Mouse (Mus musculus) granulocyte monocyte progenitor cell, adult 5-6 weeks (primary cell): ENCODE measurements at regions not wholly inside any gene's neighbourhood (a gene's known extent, or its start where the extent isn't known, plus 50 kb on each side); places are given as distances from the start of the nearest gene placed in this dataset.
A peak's percentile ranks its signal among the peaks of the same experiment; 100 is the strongest.

ENCODE experiments used
- ATAC-seq: replicated peaks from 2 replicates; pipeline ENCODE4 v1.8.0; 2016; ENCODE audit warnings: mild to moderate bottlenecking, moderate TSS enrichment, inconsistent platforms; ENCODE audit not compliant: poor library complexity, severe bottlenecking

GRCm38 (mm10) chr12:77575046-77575445, 337.1 kb downstream of the Fut8 start:
- ATAC-seq: no peak

- no peak for ATAC-seq
Measured at GRCm38 (mm10) chr12:77588297-77588696, 350.4 kb downstream of the Fut8 start.

- no peak for ATAC-seq
Measured at GRCm38 (mm10) chr12:77589416-77589815, 351.5 kb downstream of the Fut8 start.

GRCm38 (mm10) chr12:77594092-77594491, 356.2 kb downstream of the Fut8 start:
- ATAC-seq: no peak

GRCm38 (mm10) chr12:77594657-77595056, 356.7 kb downstream of the Fut8 start:
- ATAC-seq: no peak

- no peak for ATAC-seq
Measured at GRCm38 (mm10) chr12:77595821-77596220, 357.9 kb downstream of the Fut8 start.

- ATAC-seq: no peak
Measured at GRCm38 (mm10) chr12:77596676-77597075, 358.8 kb downstream of the Fut8 start.

GRCm38 (mm10) chr12:77597627-77598333, 359.9 kb downstream of the Fut8 start:
- no peak for ATAC-seq

GRCm38 (mm10) chr12:77598334-77598715, 360.4 kb downstream of the Fut8 start:
- ATAC-seq: no peak

- no peak for ATAC-seq
Measured at GRCm38 (mm10) chr12:77599391-77599790, 361.5 kb downstream of the Fut8 start.

GRCm38 (mm10) chr12:77603832-77604501, 366.0 kb downstream of the Fut8 start:
- ATAC-seq: no peak

GRCm38 (mm10) chr12:77617552-77617951, 379.6 kb downstream of the Fut8 start:
- no peak for ATAC-seq

- ATAC-seq: no peak
Measured at GRCm38 (mm10) chr12:77622243-77622642, 384.3 kb downstream of the Fut8 start.

GRCm38 (mm10) chr12:77624323-77624722, 386.4 kb downstream of the Fut8 start:
- peak; percentile 35; the same call in 1 of the 2 replicates for ATAC-seq

GRCm38 (mm10) chr12:77628358-77628850, 390.5 kb downstream of the Fut8 start:
- no peak for ATAC-seq

GRCm38 (mm10) chr12:77633981-77634650, 396.2 kb downstream of the Fut8 start:
- ATAC-seq: no peak

- ATAC-seq: no peak
Measured at GRCm38 (mm10) chr12:77638266-77638665, 400.3 kb downstream of the Fut8 start.

- no peak for ATAC-seq
Measured at GRCm38 (mm10) chr12:77642336-77642735, 404.4 kb downstream of the Fut8 start.

- no peak for ATAC-seq
Measured at GRCm38 (mm10) chr12:77647841-77648240, 409.9 kb downstream of the Fut8 start.

- ATAC-seq: no peak
Measured at GRCm38 (mm10) chr12:77654282-77654681, 416.4 kb downstream of the Fut8 start.

- no peak for ATAC-seq
Measured at GRCm38 (mm10) chr12:77657060-77657459, 419.1 kb downstream of the Fut8 start.
